Mouse (Mus musculus) gastrocnemius, postnatal 25 days (tissue): ENCODE measurements around the gene Ppp2r1b. TPM values are rescaled to one million over a fixed set of nuclear protein-coding genes. Genes with fewer than 3 reads are reported as not detected.

Experiments
- DNase-seq: peaks from one replicate; pipeline ENCODE4 v3.0.0; 2022
- total RNA-seq, 2 experiments: library from RNA; stranded (reverse); gene quantifications; 1 replicate in 1 of 2; 2 replicates in 1 of 2; pipeline ENCODE4 v1.2.3; 2021

Gene Ppp2r1b
- total RNA-seq, 2 experiments from 2014 or later = 5.0 to 7.9 TPM

DNA sequence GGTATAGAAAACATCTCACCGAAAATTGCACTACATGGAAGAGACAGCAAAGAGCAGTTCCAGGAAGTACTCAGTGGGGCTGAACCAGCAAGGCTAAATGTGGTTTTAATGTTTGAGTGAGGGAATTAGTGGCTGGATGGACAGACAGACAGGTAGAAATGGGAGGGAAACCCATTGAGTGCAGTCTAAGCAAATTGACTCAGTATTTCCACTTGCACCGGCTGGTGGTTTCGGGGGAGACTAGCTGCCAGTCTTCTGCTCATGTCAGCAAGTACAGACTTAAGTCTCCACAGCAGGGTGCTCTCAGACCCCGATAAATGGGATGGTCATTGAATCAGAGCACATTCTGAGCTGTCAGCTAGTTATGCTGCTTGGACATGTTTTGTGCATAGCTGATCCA, 9.0 kb upstream of the Ppp2r1b start:
- no peak for DNase-seq

DNA sequence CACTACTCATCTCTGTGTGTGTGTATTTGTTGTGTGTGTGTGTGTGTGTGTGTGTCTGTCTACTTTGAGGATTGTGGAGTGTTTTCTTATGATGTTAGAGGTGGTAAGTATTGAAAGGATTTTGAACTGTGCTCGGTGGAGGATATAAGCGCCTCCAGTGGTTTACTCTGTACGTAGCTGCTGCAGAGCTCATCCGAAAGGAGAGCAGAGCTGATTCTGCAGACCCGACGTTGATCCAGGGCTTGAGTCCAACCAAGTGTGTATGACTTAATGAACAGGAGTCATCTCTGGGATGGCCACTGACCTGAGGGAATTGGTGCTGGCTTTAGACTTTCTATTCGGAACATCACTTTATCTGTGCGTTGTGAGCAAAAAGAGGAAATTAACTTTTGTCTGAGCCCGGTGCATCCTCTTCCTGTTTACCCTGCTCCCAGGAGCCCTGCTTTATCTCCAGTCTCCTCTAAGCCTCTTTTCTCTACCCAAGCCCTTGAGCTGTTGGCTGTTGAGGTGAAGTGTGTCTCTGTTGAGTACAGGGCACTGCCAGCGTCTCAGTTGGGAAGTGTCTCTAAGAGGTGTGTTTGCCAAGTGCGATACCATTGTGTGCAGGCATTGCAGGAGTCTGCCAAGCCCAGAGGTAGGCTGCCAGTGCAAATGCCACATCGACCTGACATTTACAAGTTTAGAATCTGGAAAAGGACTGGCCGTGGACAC, 3.9 kb upstream of the Ppp2r1b start:
- DNase-seq = peak; percentile 57

DNA sequence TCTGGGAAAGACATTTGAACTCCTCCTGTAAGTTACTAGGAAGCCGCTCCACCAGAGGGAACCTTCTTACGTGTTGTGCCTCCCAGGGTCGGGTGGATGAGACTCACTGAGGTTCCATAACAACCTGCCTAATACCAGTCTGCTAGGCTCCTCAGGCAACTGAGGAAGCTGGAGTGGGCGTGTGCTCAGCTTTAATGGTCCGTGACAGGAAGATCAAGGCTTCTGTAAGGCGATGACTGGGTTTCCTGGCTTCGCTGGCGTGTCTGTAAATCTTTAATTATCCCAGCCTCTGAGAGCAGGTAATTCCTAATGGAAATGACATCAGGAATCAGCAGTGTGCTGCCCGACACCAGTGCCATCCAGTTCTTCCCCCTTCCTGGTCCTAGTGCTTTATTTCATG, 446 bp downstream of the Ppp2r1b start:
- DNase-seq = no peak

DNA sequence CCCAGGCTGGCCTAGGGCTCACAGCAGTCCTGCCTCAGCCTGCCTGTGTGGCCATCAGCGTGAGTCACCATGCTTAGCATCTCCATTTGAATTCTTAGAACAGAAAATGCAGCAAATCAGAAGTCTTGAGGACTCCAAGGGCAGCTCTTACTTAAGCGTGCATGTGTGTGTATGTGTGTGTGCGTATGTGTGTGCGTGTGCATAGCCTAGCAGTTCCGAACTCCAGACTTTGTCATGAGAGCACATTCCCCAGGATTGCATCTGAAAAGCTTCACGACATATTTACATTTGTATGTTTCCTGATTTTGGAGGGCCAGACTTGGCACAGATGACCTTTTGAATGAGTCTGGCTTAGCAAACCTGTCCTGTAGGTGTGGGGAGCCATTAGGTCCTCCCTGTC, 2.0 kb downstream of the Ppp2r1b start:
- no peak for DNase-seq

DNA sequence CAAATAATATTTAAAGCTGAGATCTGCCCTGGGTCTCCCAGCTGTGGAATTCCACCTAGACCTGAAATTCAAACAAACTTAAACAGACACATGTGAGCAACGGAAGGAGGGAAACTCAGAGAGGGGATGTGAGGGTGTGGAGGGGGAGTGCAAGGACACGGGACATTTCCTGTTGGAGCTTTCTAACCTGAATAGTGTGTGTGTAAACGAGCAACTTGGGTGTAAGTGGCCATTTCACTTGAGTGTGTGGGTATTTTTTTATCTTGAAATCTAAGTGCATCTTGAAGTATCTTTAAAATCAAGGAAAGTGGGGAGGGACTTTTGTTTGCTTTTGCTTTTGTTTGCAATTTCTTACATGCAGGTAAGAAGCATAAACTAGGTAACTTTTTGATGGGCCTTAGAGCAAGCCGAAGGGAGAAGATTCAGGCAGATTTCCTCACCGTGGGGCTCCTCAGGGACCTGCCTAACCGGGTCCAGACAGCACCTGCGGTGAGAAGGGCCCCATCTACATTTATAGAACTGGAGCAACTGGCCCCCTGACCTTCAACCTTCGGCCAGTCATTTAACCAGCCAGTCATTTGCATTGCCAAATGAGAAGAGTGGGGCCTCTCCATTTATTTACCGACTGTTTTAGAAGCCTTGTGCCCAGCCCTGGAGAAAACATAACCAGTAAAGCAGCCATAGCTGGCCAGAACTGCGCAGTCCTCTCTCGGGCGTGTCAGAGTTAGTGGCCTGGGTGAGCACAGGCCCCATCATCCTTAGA, 2.7 kb downstream of the Ppp2r1b start:
- DNase-seq = no peak

DNA sequence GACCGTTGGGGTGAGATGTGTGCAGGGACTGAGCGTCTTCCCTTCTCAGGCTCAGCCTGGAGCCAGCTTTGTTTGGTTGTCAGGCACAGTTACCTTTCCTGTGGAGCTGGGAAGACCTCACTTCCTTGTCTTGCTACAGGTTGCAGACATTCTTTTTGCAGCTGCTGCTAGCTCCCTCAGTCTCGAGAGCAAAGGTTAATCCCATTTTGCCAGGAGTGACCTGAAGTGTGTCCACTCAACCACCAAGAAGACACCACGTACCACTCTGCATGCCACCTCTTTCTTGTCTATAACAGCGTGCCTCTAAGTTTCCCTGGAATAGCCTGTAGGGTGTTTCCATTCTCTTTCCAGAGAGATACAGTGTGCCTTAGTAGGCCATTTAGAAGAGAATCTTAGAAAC, 3.7 kb downstream of the Ppp2r1b start:
- no peak for DNase-seq

DNA sequence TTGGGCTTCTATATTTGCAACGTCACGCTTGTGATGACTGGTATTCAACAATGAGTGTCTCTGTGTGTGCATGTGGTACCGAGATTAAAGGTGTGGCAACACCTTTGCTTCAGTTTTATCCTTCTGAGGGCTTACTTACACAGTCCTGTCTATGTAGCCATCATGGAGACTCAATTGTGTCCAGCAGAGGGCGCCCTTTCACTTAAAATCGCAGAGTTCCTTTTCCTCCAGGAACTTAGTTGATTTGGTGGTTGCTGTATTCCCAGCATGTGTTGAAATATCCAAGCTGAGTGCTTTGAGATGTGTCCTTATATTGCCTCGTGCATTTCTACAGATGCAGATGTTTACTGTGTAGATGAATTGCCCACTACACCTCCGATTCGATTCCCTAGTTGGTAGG, 4.1 kb downstream of the Ppp2r1b start:
- DNase-seq = peak; percentile 68

DNA sequence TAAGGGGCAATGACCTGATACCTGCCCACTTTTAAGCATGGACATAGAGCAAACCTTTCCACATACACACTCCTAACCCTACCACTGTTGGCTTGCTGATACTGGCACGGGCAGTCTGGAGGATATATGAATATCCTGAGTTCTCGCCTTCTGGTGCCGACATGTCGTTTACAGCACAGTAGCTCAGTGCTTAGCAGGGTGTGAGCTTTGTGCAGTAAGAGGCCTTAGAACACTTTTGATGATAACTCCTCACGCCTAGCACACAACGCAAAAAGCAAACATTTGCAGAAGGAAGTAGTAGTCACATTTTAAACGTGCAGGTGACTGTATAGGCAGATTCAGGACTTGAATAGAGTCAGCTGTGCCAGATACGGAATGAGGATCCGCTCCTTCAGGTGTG, 4.7 kb downstream of the Ppp2r1b start:
- DNase-seq = no peak

DNA sequence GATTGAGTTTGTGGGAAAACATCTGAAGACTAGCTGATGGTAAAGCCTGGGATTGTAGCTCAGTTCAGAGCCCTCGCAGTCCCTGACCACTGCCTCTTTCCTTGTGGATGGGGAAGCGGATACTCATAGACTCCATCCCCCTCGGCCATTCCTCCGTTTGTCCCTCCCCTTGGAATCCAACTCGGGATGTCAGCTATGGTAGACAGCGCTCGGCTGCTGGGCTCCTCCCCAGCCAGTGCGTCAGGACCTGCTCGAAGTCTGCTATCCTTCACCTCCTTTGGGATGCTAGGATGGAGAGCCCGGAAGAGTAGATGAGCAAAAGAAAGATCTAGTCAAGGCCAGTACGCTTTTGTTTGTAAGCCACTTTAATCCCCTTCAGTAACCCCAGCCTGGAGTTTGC, 5.2 kb downstream of the Ppp2r1b start:
- no peak for DNase-seq

DNA sequence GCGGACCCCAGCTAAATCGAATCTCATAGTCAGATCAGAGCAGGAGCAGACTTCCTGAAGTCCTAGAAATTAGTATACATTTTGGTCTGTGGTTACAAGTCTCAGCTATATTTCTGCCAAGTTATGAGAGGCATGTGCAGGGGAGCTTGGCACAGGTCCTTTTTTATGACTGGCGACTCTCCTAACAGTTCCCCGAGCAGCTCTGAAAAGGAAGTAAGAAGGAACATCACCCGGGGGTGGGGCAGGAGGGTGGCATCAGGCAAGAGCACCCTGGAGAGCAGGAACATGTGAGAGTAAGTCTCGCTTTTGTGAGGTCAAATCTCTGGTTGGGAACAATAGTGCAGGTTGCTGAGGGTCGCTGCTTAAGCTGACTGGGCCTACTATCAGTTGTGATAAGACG, 5.6 kb downstream of the Ppp2r1b start:
- DNase-seq = no peak

DNA sequence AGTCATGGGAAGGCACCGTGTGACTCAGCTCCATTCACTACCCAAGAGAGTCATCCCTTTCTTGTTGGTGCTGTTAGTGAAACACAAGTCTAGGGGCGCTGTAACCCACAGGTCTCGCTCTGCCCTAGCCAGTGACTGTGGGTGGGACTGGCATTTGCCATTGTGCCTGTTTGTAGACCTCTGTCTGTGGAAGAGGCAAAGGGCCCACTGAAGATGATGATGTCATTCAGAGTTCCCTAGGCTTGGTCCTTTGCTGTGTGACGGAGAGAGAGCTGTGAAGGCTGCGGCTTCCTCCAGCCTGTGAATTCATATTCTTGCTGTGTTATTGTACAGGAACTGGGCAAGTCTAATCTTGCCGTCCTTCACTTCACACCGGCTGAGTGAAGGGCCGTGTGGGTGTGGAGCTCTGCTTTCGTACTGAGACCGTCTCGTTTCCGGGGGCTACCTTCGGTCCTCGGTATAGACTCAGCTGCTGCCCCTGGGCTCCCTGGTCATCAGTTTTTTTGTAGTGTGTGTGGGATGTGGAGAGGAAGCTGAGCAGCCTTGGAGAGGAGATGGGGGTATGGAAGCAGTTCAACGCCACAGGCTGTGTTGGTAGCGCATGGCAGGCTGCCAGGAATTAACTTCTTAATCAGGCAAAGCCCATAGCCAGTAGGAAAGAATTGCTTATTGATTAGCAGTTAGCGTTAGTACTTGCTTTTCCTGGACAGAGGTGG, 7.7 kb downstream of the Ppp2r1b start:
- no peak for DNase-seq

DNA sequence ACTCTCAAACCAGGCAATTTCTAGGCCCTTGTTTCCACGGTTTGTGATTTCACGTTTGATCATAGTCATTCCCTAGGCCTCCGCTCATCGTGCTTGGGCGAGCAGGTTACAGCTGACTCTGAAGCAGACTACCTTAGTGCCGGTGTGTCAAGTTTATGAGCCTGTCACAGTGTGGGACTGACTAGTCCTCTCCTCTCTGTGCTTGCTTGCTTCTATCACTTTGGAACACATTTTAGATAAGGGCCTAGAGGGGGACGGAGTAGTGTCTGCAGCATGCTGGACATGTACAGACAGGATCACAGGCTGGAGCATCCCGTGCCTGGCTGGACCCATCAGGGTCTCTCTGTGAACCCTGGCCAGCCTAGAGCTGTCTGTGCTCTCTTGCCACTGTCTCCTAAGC, 9.3 kb downstream of the Ppp2r1b start:
- no peak for DNase-seq

DNA sequence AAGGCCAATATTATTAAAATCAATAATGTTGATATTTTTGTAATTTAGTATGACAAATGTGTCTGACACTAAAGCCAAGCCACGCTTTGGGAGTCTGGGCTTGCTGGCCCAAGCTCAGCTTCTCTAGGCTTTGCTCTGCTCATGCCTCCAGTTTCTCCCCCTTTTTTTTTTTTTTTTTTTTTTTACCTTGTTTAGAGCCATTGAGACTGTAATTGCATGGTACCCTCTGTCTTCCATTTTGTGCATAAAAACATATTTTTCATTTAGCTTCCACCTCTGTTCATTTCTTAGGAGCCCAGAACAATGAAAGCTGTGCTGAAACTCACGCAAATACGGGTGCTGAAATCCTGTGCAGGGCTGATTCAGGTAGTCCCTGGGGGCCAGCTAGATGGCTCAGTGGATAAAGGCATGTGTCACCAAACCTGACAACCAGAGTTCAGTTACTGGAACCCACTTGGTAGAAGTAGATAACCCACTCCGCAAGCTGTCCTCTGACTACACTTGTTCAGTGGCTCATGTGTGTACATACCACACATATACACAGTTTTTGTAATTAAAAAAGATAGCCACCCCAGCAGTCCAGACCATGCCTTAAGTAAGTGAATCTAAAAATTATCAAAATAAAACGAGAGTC, 10.1 kb downstream of the Ppp2r1b start:
- DNase-seq = no peak

DNA sequence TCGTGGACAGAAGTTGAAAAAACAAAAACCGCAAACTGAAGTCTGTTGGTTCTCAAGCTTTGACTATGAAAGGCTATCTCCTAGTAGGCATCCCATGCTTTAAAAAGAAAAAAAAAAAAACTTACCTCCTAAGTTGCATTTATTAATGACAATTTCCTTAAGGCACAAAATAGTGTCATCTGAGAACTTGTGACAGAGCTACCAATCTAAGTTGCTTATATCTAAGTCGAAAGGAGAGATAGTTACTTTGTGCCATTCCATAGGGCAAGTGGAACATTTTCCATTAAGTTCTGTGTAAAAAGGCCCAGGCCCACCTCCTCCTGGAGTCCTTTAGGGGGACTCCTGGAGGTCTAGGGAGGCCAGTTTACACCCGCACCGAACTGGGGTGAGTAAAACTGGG, 10.7 kb downstream of the Ppp2r1b start:
- no peak for DNase-seq

DNA sequence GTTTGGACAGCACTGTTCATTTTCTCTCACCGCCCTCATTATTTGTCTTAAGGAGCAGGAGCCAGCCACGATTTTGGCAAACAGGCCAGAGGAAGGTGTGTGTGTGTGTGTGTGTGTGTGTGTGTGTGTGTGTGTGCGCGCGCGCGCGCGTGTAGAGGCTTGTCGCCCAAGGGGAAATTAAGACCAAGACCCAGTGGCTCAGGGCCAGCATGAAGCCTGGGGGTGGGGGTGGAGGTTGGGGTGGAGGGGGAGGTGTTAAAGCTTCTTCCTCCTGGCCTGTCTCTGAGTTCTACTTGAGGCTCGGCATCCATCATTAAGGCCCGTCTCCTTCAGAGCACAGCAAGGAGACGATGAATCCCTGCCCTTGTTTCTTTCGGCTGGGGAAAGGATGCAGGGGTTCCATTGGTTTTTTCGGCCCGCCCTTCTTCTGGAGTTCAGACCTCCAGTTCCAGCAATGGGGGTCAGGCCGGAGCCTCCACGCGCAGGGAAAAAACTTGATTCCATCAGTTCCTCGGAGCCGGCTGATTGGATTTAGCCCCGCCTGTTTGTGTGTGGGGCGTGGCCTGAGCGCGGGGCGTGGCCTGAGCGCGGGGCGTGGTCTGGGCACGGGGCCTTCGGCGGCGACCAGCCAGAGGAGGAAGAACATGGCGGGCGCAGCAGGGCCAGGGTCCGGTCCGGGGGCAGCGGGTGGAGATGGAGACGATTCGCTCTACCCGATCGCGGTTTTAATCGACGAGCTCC, 11.4 kb downstream of the Ppp2r1b start:
- peak; percentile 90 for DNase-seq

DNA sequence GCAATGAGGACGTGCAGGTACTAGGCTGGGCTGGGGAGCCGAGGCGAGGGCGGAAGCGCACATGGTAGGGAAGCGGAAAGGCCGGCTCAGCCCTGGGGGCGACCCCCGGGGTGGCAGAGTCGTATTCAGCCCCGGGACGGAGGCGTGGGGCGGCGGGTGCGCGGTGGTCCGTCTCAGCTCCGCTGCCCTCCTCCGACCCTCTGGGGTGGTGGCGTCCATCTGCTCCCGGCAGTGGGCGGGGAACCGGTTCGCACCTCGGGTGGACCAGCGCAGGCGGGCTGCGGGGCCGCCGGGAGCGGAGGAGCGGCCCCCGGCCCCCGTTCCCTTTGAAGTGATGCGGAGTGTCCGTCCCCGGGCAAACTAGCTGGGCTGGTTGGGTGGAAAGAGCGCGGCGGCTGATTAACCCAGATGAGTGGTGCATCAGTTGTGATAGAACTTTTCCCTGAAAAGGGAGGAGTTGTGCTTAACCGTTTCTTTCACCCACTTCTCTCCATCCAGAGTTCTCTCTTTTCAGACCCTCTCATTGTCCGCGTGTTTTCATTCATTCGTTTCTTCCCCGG, 12.1 kb downstream of the Ppp2r1b start:
- no peak for DNase-seq

DNA sequence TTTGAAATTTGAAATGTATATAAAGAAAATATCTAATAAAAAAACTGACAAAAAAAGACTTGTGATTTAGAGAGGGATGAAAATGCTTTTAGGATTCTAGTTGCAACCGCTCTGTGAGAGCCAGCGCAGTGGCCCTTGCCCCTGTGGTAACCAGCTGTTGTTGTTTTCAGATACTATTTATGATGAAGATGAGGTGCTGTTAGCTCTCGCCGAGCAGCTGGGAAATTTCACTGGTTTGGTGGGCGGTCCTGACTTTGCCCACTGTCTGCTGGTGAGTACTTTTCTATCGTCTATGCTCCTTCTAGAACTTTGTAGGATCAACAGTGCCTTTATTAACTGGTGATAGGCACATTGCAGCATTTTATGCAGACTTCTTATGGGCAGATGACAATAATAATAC, 13.6 kb downstream of the Ppp2r1b start:
- no peak for DNase-seq

DNA sequence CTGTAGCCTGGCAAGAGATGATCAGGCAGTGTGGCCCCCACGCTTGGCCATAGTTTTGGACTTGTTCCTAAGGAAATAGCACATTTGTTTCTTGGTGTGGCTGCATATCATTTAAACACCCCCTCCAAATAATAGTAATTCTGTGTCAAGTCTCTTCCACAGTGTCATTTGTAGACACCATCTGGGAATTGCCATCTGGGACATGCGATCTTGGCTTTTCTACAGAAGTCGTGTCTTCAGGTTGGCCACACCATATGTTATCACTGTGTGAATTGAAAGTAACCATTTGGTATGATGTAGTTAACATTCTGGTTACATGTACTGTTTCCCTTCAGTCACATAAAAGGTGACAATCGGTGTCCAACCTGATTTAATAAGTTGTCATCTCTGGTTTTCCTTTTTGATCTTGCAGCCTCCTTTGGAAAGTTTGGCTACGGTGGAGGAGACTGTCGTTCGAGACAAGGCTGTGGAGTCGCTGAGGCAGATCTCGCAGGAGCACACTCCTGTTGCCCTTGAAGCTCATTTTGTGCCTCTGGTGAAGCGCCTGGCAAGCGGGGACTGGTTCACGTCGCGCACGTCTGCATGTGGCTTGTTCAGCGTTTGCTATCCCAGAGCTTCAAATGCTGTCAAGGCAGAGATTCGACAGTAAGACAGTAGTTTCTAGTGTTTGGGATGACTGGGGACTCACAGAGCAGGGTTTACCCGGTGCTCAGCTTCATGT, 16.2 kb downstream of the Ppp2r1b start:
- DNase-seq = no peak

DNA sequence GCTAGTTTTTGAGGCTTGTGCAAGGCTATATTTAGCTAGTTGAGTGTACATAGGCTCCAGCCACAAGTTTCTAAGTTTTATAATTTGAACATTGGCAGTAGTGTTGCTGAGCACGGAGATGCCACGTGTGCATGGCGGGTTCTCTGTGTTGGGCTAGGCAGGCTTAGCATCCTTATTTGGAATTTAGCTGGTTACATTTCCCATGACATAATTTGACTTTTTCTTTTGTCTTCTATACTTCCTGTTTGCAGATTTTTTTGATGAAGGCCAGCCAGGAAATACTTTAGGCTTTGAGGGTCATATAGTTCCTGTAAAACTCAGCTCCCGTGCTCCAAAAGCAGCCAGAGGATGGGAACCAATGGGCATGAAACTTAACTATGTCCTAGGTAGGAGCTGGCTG, 18.7 kb downstream of the Ppp2r1b start:
- no peak for DNase-seq

DNA sequence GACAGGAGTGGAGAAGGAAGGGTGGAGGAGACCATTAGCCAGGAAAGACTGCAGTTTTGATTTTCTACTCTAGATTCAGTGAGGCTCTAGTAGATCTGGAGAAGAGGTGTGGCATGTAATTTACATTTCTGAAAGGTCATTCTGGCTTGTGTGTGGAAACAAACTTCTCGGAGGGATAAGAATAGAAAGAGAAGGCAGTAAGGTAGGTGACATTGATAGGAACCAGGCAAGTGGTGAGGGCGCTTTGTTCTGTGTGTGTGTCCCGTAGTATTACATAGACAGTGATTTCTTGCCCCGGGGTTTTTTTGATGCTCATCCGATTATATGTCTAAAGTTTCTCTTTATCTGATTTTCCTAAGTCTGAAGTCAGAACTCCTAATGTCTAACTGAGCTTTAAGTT, 19.8 kb downstream of the Ppp2r1b start:
- no peak for DNase-seq

DNA sequence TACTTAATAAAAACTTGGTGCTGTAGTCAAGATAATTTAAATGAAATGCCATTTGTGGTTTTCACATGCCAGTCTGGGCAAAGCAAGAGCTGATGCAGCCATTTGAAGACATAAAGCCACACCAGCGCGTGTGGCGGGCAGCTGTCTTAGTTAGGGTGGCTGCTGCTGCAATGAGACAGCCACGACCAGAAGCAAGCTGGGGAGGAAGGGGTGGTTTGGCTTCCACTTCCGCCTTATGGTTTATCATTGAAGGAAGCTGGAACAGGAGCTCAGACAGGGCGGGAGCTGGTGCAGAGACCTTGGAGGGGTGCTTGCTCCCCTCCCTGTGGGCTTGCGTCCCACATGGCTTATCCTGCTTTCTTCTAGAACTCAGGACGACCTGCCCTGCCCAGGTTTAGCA, 20.7 kb downstream of the Ppp2r1b start:
- no peak for DNase-seq
